24 mouse cellular contexts compared by ENCODE assay signal in the genomic region with DNA sequence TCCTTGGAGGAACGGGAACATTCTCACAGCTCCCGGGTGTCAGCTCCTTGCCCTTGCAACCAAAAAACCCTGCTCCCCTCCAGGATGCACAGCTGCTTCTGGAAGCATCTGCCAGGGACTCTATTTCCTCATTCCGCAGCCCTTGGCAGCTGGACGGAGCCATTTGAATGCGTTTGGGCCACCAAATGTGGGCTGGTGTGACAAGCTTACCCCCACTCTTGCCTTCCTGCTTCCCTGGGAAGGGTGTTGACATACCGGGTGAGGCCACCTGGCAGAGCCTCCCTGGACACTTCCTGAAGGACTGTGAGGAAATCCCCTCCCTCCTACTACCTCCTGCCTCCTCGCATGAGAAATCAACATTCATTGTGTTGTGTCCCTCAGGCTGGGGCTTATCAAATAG. TPM values are rescaled to one million over a fixed set of nuclear protein-coding genes. Genes with fewer than 3 reads are reported as not detected.
DNase-seq lines count a peak whose midpoint lies in the region; ATAC-seq and TF ChIP-seq lines count a peak whose summit lies in the region.
"Had no signal": no experiment of that assay in that cellular context is flagged by ENCODE, and none has a peak within 500 bp of the region (broad histone marks: within the 10 kb centered on the region; RNA-seq: fewer than 3 reads in every experiment).

No protein-coding gene starts in this region.

- H3K4me3 ChIP-seq in gastrocnemius, adult 2 months = 0 out of 2 replicates have a peak overlapping the region, but pooled peaks have one; percentile 9
- no peak overlapping the region for H3K4me3 ChIP-seq in intestine, embryonic 15.5 days (replicated peaks)
- H3K4me3 ChIP-seq: embryonic facial prominence, embryonic 13.5 days had no signal

- 0 out of 2 replicates have a peak, but pooled peaks have one; percentile 55 for ATAC-seq in intestine, embryonic 15.5 days

- DNase-seq in gastrocnemius, adult 2 months = no peak
- DNase-seq in gastrocnemius, adult 18-20 months (ENCODE audit: low spot score) = no peak
- DNase-seq in kidney, postnatal 4 days = peak; percentile 17 to 33
- DNase-seq in kidney, adult 9 months = no peak
- peak; percentile 6 to 50 for DNase-seq in lung, postnatal 4 days
- DNase-seq in yolk sac, embryonic 10.5 days (ENCODE audit: low spot score) = no peak
- DNase-seq in right cerebral cortex, postnatal 10 days (ENCODE audit: low spot score in 2 of 2) = no peak
- DNase-seq: adrenal gland, adult 8-10 months; cerebellum, adult 18-20 months; thymus, postnatal 14 days had no signal

- no peak for TF ChIP-seq CTCF in gastrocnemius, adult 2 months (IDR thresholded peaks at IDR 0.05)

- H3K36me3 ChIP-seq in intestine, embryonic 15.5 days = no peaks in the 10 kb centered on the region
- H3K36me3 ChIP-seq: embryonic facial prominence, embryonic 13.5 days had no signal

- H3K9ac ChIP-seq in intestine, embryonic 15.5 days = no peak overlapping the region
- H3K9ac ChIP-seq: embryonic facial prominence, embryonic 13.5 days; liver, embryonic 14.5 days had no signal

- intact Hi-C loops in gastrocnemius, adult 2 months (cut with DNase I) = no loop called here

- H3K4me2 ChIP-seq in intestine, embryonic 15.5 days (replicated peaks) = no peak overlapping the region
- H3K4me2 ChIP-seq: embryonic facial prominence, embryonic 13.5 days had no signal

- peak overlapping the region; percentile 48 for H3K27ac ChIP-seq in gastrocnemius, adult 2 months
- no peak overlapping the region for H3K27ac ChIP-seq in intestine, embryonic 15.5 days
- H3K27ac ChIP-seq: embryonic facial prominence, embryonic 13.5 days; kidney, postnatal 0 days; liver, embryonic 14.5 days had no signal

- H3K27me3 ChIP-seq in intestine, embryonic 15.5 days (replicated peaks) = no peaks in the 10 kb centered on the region
- H3K27me3 ChIP-seq: embryonic facial prominence, embryonic 13.5 days had no signal

- 50% methylated on average over 7 of the region's 7 CpGs for WGBS in intestine, embryonic 15.5 days

- H3K9me3 ChIP-seq in intestine, embryonic 15.5 days = no peaks in the 10 kb centered on the region
- H3K9me3 ChIP-seq: embryonic facial prominence, embryonic 13.5 days had no signal

- H3K4me1 ChIP-seq in intestine, embryonic 15.5 days (replicated peaks) = peaks cover 3% of the 10 kb centered on the region; the same call in 1 of the 2 replicates
- H3K4me1 ChIP-seq: embryonic facial prominence, embryonic 13.5 days had no signal

RNA-seq across cellular contexts. Expression of a gene that starts 49.3 kb away (rescaled TPM):
- not detected for total RNA-seq in gastrocnemius, adult 2 months (2021)
- not detected for total RNA-seq in gastrocnemius, adult 18-20 months (2021)
- 0.26 and 0.91 TPM in 2 replicates for polyA plus RNA-seq in intestine, embryonic 15.5 days (2015; fragmentation: Nextera tagmentation; extraction: Ambion mirVana)
- total RNA-seq: layer of hippocampus, postnatal 25 days; megakaryocyte-erythroid progenitor cell, adult 5-6 weeks had no signal
- polyA plus RNA-seq: heart, postnatal 0 days; liver, embryonic 14.5 days; neural tube, embryonic 11.5 days; small intestine, adult 2 months had no signal

RNA-seq across cellular contexts. Expression of a gene that starts 53.5 kb away (rescaled TPM):
- total RNA-seq in gastrocnemius, adult 2 months (2021) = not detected
- not detected for total RNA-seq in gastrocnemius, adult 18-20 months (2021)
- 1.2 and 1.4 TPM in 2 replicates for polyA plus RNA-seq in intestine, embryonic 15.5 days (2015; fragmentation: Nextera tagmentation; extraction: Ambion mirVana)
- total RNA-seq: layer of hippocampus, postnatal 25 days; midbrain, postnatal 0 days had no signal
- polyA plus RNA-seq: brain, embryonic 14.5 days; cortical plate, adult 2 months; forebrain, embryonic 11.5 days; heart, postnatal 0 days; kidney, postnatal 0 days; limb, embryonic 11.5 days; midbrain, postnatal 0 days; neural tube, embryonic 11.5 days had no signal

Comparison
In these comparisons a context has a peak if more than half of its experiments do, and no peak if none do; other contexts are left out.
1. DNase-seq: peak in kidney, postnatal 4 days (2 of 2) and lung, postnatal 4 days (2 of 2); none in gastrocnemius, adult 2 months (single experiment), gastrocnemius, adult 18-20 months (single experiment), kidney, adult 9 months (single experiment), yolk sac, embryonic 10.5 days (single experiment) and right cerebral cortex, postnatal 10 days (0 of 2).